Mouse (Mus musculus) left cerebral cortex, postnatal 4 days (tissue): ENCODE measurements around the gene Fam169b. TPM values are rescaled to one million over a fixed set of nuclear protein-coding genes. Genes with fewer than 3 reads are reported as not detected.
A peak's percentile ranks its signal among the peaks of the same experiment; 100 is the strongest.
"Not testable (repeated sequence)": the region's sequence is repeated elsewhere in the genome, so short reads cannot be mapped to it uniquely, and the experiment has no call there.

Experiments
- DNase-seq: peaks from one replicate; pipeline ENCODE4 v3.0.0-alpha.2; 2022
- intact Hi-C: fragments of 180-260 bp; cut with DNase I; formaldehyde crosslinking; loops from one replicate; pipeline ENCODE4 v1.15.1; 2025
- total RNA-seq, 2 experiments: library from RNA; stranded (reverse); gene quantifications; 2 replicates each; pipeline ENCODE4 v1.2.3; 2021

Gene Fam169b
- total RNA-seq, 2 experiments from 2014 or later = 0.12 to 0.22 TPM

DNA sequence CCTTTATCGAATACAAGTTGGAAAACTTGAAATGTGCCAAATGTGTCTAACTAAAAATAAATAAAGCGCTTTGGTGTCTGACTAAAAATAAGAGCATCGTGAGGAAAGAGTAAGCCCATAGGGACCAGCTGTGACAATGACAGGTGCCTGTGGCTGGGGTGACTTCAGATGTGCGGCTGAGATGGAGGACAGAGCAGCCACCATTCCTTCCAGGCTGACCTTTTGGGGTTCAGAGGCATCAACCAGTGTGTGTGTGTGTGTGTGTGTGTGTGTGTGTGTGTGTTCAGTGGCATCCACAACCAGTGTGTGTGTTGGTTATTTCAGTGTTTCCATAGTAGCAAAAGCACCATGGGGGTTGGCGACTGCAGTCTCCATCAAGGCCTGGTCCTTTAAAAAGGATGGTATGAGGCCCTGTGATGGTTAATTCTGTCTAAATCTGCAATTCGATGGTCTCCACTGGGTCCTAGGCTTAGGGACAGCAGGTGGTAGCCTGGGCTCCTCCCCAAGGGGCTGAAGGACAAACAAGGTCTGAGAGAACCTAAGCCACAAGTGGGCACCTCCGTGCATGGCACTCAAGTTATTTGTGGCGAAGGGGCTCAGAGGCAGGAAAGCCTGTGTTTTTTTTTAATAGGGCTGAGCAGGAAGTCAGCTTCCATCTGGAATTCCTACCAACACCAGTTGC, 10.2 kb upstream of the Fam169b start:
- intact Hi-C loops = no loop called here
- DNase-seq = no peak

DNA sequence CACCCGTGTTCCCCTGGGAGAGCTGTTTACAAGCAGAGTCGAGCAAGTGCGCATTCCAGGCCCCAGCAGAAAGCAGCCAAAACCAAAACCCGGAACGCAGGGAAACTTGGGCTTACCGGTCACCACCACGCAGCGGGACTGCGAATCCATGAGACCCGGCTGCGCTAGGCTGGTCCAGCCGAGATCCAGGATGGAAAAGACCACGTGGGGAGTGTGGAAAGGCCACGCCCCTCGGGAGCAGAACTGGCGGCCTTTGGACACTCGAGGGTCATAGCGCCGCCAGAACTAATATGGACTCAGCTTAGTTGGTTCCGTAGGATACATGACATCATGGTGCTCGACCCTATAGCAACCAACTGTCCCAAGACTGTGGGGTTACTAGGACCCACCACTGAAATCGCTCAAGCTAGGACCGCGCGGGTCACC, 9.6 kb upstream of the Fam169b start, which contains the start of gene Pgpep1l:
Gene Pgpep1l (minus strand): TSS at position 206 of the 426 bp plus-strand sequence.
- peak; percentile 55 for DNase-seq
- intact Hi-C loops = no loop called here

DNA sequence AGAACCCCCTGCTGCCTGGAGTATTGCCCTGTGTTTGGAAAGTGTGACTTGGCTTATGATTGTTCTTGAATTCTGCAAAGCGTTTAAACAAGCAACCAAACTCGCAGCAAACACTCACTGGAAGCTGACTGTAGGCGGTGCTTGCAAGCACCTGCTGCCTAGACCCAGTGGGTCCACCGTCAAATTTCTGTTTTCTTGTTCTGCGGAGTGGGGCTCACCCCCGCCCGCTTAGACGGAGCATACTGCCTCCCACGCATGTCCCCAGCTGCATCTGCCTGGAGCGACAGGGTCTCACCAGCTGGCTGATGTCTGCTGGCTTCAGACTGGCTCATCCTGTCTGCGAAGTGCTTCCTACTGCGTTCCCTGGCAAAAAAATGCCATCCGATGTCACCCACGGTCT, 9.1 kb upstream of the Fam169b start:
- peak; percentile 84 for DNase-seq
- intact Hi-C loops = no loop called here

DNA sequence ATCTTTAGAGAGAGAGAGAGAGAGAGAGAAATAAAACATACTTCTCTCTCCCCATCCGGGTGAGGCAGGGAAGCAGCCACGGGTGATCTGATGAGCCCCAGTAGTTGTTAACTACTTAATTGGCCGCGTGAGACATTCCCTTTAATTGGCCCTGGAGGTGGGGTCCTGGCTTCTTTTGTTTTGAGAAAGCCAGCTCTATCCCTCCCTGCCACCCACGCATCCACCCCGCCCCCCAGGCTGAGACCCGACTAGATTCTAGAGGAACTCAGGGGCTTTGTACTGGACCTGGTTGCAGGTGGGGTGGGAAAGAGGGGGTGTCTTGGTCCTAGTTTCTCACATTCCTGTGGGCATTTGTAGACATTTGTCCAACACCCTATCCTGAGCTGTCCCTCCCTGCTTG, 8.2 kb upstream of the Fam169b start:
- intact Hi-C loops = no loop called here
- no peak for DNase-seq

DNA sequence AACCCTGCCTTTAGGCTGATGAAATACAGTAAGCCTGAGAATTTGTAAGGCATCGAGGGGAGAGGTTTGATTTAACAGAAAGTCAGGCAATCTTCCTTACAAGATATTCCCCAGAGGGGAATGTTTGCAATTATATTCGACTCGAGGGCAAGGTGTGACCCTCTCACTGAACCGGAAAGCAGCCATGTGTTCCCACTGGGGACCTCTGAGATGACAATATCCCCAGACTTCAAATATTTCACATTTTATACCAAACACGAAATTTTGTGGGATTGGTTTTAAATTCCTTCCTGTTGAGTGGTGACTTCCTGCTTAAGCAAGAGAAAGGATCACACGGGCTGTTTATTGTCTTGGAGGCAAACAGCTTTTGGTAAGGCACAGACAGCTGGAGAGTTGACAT, 6.9 kb upstream of the Fam169b start:
- intact Hi-C loops = no loop called here
- no peak for DNase-seq

DNA sequence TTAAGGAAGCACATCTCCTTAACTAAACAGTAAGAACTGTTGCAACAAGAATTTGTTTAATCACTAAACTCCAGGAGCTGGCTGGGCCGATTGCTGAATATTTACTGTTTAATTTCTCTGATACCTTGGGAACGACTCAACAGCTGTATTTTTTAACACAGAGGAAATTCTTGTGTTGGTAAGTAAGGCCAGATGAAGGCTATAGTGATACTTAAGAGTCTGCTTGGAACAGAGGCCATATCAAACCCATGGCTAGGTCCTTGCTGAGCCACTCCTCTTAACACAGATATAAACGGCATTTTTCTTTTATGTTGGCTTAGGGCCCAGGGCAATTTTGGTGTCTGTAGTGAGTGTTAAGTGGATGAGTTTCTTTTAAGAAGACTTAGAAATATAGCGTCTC, 3.1 kb upstream of the Fam169b start:
- intact Hi-C loops = no loop called here
- DNase-seq = no peak

DNA sequence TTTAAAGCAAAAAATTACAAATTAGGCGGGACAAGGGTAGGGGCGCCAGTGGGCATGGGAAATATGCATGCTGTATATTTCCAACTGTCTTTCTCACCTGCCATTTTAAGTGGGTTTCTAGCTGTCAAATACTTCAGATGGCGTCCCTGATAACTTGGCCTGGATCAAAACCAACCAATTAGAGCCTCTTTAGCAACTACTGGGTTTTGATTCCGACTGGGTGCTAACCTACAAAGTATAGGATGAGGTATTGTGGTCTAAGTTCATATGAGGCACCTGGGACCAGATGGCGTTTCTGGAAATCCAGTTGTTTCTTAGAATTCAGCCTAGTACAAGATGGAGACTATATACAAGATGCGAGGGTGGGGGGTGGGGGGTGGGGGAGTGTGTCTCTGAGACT, 1.8 kb upstream of the Fam169b start:
- DNase-seq = no peak
- intact Hi-C loops = no loop called here

DNA sequence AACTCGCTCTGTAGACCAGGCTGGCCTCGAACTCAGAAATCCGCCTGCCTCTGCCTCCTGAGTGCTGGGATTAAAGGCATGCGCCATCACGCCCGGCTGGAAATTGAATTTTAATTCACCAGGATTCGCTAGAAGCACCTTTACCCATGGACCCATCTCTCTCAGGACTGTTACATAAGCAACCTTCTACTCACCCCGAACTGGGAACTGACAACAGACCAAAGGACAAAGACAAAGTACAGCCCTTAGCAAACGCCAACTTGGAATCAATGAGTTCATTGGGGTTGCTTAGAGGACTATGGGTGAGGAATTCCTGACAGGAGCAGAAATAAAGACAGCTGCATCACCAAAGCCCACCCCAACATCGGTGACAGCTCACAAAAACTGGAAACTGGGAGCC, 1.0 kb upstream of the Fam169b start:
- intact Hi-C loops = no loop called here

DNA sequence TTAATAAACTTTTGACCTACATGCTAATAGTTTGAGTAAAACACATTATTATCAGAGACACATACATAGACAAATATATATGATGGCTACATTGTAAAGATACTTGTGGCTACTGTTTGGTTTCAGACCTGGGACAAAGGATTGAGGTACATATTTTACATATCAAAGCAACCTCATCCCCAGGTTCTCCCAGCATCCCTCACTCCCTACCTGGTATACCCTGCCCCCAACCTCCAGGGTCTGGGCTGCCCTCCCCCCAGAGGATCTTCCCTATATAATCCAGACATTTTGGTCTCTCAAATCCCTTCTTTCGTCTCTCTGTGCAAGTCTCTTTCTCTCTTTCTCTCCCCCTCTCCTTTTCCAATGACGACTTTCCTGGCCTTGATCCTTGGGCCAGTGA, 579 bp downstream of the Fam169b start:
- no peak for DNase-seq
- intact Hi-C loops = no loop called here

More for the DNA sequence above, 1.0 kb upstream of the Fam169b start:
- no peak for DNase-seq

DNA sequence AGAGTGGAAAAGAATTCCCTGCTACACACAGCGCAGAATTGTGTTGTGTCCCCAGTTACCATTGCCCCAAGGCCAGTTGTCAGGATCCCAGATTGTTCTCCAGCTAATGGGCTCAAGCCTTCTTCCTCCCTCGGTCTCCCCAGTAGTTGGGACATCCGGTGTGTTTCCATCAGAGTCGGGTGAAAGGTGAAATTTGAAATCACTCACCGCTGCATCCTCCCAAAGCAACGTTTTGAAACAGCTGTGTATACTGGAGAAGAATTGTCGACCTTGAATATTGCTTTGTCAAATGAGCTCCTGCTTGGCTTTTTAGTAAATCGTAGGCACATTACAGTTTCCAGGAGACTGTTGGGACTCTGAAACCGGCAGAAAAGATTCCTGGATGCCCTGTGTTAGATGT, 1.3 kb downstream of the Fam169b start:
- intact Hi-C loops = no loop called here
- no peak for DNase-seq

DNA sequence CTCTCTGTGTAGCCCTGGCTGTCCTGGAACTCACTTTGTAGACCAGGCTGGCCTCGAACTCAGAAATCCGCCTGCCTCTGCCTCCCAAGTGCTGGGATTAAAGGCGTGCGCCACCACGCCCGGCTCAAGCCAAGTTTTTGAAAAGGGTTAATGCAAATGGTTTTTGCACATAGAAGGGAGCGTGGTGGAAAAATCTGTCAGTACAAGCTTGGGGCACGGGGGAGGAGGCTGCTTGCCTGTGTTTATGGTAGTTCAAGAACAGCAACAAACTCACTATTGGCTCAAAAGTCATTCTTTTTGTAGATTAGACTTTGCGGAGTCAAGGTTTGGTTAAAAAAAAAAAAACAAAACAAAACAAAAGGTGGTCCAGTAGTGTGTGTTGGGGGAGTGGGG, 1.8 kb downstream of the Fam169b start:
- DNase-seq, intact Hi-C loops: not testable (repeated sequence)

DNA sequence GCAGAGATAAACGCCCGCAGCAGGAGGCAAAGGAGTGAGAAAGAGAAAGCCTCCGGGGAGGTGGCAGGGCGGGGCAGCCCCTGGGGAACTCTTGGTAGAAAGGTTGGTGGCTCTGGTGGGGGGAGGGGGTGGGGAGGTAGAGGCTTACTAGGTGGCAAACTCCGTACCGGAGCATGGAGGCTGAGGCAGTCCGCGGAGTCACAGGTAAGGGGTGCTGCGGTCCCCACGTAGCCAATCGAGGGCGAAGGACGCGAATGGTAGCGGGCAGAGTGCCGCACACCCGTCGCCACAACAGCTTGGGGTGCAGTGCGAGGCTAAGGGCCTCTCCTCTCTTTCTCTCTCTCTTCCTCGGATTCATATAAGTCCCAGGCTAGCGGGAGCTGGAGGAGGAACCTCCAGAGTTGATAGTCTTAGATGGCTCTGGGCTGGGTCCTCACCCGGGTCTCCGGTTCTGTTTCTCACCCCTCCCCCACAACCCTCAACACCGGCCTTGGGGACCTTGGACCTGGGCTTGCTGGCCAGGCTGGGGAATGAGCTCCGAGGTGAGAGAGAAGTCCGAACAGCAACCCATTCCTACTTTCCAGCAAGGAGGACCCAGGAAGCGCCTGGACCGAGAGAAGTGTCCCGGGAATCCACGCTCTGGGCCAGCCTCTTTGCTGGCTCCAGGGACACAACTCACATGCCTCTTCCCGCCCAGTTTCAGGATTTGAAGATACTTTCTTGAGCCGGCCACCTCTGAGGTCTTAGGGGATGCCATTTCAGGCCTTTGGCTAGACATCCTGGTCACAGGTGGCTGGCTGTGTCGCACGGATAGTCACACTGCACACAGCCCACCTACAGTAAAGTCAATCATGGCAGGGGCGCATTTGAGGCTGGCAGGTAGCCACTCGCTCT, 2.4 kb downstream of the Fam169b start:
- intact Hi-C loops = no loop called here
- DNase-seq = no peak

DNA sequence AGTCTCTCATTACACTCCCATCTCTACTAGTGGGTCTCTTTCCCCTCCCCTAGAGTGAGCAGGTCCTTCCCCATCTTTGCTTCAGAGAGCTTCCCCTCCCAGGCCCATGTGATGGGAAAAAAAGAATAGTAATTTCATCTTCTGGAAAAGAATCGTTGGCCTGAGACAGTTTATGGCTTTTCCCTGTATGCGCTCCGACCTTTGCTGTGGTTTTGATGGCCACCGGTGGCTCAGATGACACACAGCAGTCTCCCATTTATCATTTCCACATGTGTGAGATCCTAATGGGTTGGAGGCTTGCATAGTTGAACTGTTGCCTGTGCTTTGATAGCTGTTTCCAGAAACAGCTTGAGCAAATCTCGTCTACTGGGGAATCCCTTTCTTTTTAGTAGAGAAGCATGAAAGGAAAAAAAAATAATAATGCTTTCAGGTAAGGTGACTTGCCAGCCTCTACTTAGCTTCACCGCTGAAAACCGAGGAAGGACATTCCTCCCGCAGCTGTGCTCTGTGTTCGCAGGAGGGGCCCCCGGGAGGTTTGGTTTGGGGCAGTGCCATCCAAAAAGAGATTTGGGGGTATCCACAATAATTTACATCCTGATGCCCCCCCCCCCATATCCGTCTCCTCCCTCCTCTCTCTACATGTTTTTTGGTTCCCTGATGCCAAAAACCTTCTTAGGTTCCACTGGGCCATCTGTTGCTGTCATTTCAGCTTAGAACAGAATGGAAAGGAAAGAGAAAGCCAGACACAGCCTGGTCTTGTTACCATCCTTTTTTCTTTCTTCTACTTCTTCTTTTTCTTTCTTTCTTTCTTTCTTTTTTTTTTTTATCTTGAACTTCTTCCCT, 3.6 kb downstream of the Fam169b start:
- intact Hi-C loops = no loop called here
- DNase-seq = peak; percentile 50

DNA sequence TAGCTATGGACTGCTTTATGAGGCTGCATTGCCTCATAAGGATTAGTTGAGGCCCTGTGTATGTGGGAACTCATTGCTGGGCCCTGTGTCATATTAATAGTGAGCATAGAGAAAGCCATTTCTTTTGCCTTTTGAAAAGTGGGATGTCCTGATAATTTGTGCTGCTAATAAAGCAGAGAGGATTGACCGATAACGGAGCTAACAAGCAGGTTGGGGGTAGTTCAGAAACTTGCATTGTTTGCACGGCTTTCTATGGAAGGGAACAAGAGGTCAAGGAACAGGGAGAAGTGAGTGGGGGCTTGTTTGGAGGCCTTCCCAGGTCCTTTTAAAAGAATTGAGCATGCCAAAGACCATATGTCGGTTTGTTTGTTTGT, 4.2 kb downstream of the Fam169b start:
- intact Hi-C loops = no loop called here
- DNase-seq = no peak

DNA sequence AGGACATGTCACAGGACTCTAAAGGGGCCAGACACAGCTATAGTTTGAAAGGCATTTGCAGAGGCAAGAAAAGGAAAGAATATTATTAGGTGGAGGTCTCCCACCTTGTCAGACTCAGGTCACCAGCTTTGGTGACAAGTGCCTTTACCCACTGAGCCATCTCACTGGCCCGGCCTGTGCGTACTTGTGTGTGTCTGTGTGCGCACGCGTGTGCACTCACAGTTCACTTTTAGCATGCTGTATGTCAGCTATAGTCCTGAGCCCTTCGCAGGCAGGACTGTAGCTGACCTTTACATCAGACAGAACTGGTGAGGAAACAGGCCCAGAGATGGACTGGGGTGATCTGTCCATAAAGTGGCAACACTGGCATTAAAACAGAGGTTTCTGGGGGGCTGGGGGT, 4.7 kb downstream of the Fam169b start:
- intact Hi-C loops = no loop called here
- no peak for DNase-seq

DNA sequence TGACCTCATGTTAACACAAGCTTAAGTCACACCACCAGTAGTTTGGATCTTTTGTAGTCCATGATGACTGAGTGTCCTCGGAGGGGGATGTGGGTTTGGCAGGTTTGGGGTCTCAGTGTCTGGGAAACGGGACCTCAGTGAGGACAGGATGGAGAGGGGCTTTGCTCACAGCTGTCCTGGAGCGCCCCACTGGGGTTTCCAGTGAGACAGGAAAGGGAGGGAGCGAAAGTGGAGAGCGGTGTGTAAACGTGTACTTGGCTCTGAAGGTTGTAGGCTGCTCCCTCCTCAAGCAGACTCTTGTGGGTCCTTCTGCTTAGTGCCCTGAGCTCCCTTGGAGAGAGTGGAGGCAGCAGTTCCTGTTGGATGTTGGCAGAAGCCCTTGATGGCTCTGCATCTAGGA, 5.3 kb downstream of the Fam169b start:
- intact Hi-C loops = no loop called here
- DNase-seq = no peak

DNA sequence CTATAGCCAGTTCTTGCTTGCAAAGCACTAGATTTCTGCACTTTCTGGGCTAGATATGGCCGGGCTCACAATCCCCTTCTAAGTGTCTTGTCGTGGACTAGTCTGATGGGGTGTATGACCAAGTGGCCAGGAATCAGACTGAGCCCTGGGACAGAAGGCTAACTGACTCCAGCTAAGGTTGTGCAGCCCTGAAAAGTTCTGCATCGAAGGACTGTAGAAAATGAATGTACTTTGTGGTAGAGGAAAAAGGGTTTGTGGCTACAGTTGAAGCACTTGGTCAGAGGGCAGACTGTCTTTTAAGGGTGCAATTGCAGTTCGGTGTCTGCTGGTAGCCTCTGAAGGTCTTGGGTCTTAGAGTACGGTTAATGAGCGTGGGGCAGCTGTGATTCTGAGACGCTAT, 5.8 kb downstream of the Fam169b start:
- intact Hi-C loops = no loop called here
- DNase-seq = no peak

DNA sequence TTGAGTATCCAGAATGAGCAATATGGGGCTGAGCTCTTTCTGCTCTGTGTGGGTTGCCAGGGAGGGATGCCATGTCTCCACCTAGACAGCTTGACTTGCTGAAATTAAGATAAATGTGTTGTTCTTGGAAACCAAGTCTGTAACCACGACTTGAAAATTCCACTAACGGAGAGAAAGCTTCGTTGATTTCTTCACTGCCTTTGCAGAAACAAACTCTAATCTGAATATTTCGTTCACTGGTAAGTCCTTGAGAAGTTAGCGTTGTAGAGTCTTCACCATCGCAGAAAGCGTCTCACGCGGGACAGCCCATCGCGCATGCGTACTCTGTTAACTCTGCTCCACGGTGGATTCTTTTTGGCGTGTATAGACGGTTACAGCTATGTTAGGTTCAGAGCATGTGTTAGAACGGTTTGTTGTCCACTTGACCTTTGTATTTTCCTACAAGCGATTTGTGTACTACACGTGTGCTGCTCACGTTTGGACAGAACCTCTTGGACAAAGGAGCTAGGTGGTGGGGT, 6.8 kb downstream of the Fam169b start:
- intact Hi-C loops = no loop called here
- no peak for DNase-seq

DNA sequence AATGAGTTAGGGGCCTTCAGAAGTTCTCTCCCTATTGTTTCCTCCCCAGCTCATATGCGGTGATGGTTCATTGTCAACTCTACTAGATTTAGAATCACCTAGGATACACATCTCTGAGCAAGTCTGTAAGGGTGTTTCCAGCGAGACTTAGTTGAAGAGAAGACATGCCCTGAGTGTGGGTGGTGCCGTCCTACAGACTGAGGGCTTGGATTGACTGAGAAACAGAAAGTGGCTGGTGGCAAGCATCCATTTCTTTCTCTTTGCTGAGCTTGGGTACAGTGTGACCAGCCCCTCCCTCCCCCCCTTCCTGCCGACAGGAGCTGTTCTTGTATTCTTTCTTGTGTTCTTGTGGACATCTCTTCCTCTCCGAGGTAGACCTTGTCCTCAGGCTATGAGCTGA, 7.7 kb downstream of the Fam169b start:
- intact Hi-C loops = no loop called here
- no peak for DNase-seq

DNA sequence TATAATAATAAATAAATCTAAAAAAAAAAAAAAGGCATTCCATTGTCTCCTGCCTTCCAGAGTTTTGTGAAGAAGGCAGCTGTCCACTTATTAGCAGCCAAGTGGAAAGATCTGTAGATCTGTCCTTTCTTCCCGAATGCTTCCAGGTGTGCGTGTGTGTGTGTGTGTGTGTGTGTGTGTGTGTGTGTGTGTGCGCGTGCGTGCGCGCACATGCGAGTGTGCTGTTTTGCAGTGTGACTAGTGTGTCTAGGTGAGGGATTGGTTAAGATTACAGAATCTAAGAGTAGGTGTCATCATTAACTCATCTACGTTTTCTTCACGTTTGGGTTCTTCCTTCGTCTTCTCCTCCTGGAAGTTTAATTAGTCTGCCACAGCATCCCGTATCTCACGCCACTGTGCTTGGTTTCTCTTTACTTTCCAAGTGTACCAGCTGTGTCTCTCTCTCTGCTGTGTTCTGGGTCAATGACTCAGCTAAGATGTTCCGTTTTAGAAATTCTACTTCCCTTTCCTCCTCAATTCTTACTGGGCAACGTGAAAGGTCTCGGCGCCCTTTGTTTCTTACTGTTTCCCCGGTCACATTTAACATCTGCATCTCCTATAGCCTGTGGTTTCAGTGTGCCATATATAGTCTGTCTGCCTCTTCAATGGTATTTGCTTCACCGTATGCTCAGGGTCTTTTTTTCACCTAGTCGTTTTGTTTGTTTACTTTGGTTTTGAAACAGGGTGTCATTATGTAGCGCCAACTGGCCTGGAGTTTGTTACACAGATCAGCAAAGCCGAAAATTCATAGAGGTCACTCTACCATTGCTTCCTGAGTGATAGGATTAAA, 8.9 kb downstream of the Fam169b start:
- DNase-seq = no peak
- intact Hi-C loops = no loop called here
